15 mouse cellular contexts compared by ENCODE assay signal in genomic region chr13:47151060-47151459, GRCm38 (mm10). TPM values are rescaled to one million over a fixed set of nuclear protein-coding genes. Genes with fewer than 3 reads are reported as not detected.
A peak's percentile ranks its signal among the peaks of the same experiment; 100 is the strongest.
DNase-seq lines count a peak whose midpoint lies in the region; ATAC-seq and TF ChIP-seq lines count a peak whose summit lies in the region.
"Had no signal": no experiment of that assay in that cellular context is flagged by ENCODE, and none has a peak within 500 bp of the region (broad histone marks: within the 10 kb centered on the region; RNA-seq: fewer than 3 reads in every experiment).

No protein-coding gene starts in this region.

- peak; percentile 31 to 33 for DNase-seq in frontal cortex, adult 2 months (ENCODE audit: extremely low spot score in 1 of 2, low spot score in 1 of 2)
- DNase-seq in frontal cortex, postnatal 25 days (ENCODE audit: low spot score in 2 of 2), result no peak
- peak; percentile 40 to 46 for DNase-seq in left cerebral cortex, postnatal 14 days (ENCODE audit: low spot score in 2 of 2)
- DNase-seq in left cerebral cortex, postnatal 4 days, result no peak
- peak; percentile 29 to 32 for DNase-seq in layer of hippocampus, adult 2 months (ENCODE audit: low spot score in 2 of 2)
- DNase-seq in lung, postnatal 4 days, result peak; percentile 43 to 81
- no peak for DNase-seq in thymus, postnatal 10 days (ENCODE audit: low spot score in 2 of 2)
- DNase-seq: adrenal gland, postnatal 36 days; cerebellum, adult 8-10 months; kidney, postnatal 10 days; midbrain, embryonic 14.5 days; thymus, postnatal 14 days had no signal

- no peaks in the 10 kb centered on the region for H3K27me3 ChIP-seq in hindbrain, embryonic 16.5 days (replicated peaks; ENCODE audit: control insufficient read depth, insufficient read depth, low read length)
- H3K27me3 ChIP-seq: liver, embryonic 15.5 days; neural tube, embryonic 12.5 days had no signal

- H3K27ac ChIP-seq in layer of hippocampus, adult 2 months, result no peak overlapping the region
- no peak overlapping the region for H3K27ac ChIP-seq in hindbrain, embryonic 16.5 days (ENCODE audit: low read depth, low read length)
- H3K27ac ChIP-seq: neural tube, embryonic 12.5 days had no signal

- TF ChIP-seq CTCF in layer of hippocampus, adult 2 months (conservative IDR thresholded peaks at IDR 0.05), result no peak

- intact Hi-C loops in left cerebral cortex, postnatal 14 days (cut with DNase I), result loop anchor here (10.0 kb wide), 1 partner anchor 1314 kb away; no protein-coding TSS in a partner anchor
- intact Hi-C loops in left cerebral cortex, postnatal 4 days (cut with DNase I), result no loop called here

- H3K4me2 ChIP-seq in hindbrain, embryonic 16.5 days (ENCODE audit: low read length), result no peak overlapping the region
- H3K4me2 ChIP-seq: liver, embryonic 15.5 days; neural tube, embryonic 12.5 days had no signal

- ATAC-seq in hindbrain, embryonic 16.5 days, result no peak

- no peaks in the 10 kb centered on the region for H3K36me3 ChIP-seq in hindbrain, embryonic 16.5 days (ENCODE audit: control insufficient read depth, insufficient read depth, low read length)
- H3K36me3 ChIP-seq: liver, embryonic 15.5 days; neural tube, embryonic 12.5 days had no signal

- H3K9ac ChIP-seq in hindbrain, embryonic 16.5 days (ENCODE audit: low read depth, low read length), result no peak overlapping the region
- H3K9ac ChIP-seq: liver, embryonic 15.5 days; neural tube, embryonic 12.5 days had no signal

- 95% methylated on average over 14 of the region's 14 CpGs for WGBS in hindbrain, embryonic 16.5 days

- no peaks in the 10 kb centered on the region for H3K9me3 ChIP-seq in hindbrain, embryonic 16.5 days (ENCODE audit: control insufficient read depth, low read length)
- H3K9me3 ChIP-seq: liver, embryonic 15.5 days; neural tube, embryonic 12.5 days had no signal

- H3K4me3 ChIP-seq in layer of hippocampus, adult 2 months, result no peak overlapping the region
- H3K4me3 ChIP-seq in hindbrain, embryonic 16.5 days (ENCODE audit: low read length), result no peak overlapping the region
- H3K4me3 ChIP-seq: liver, embryonic 15.5 days; neural tube, embryonic 12.5 days had no signal

- no peaks in the 10 kb centered on the region for H3K4me1 ChIP-seq in hindbrain, embryonic 16.5 days (ENCODE audit: control insufficient read depth, insufficient read depth, low read depth, low read length)
- H3K4me1 ChIP-seq: neural tube, embryonic 12.5 days had no signal

RNA-seq across cellular contexts. Expression of gene Rnf144b, which starts 28.6 kb away (rescaled TPM):
- polyA plus RNA-seq in frontal cortex, adult 2 months (2012; rRNA removed), result 9.1 and 9.7 TPM in 2 replicates
- 10 to 100 TPM; 18.7 to 21.5 TPM for total RNA-seq in left cerebral cortex, postnatal 14 days (2021)
- 1 to 10 TPM; 6.3 to 6.5 TPM for total RNA-seq in left cerebral cortex, postnatal 4 days (2021)
- 10 to 100 TPM; 11.4 to 11.6 TPM for total RNA-seq in layer of hippocampus, adult 2 months (2021)
- polyA plus RNA-seq in hindbrain, embryonic 16.5 days (2015; fragmentation: Nextera tagmentation; extraction: Ambion mirVana), result 0.81 and 1.1 TPM in 2 replicates

RNA-seq across cellular contexts. Expression of gene Dek, which starts 45.1 kb away (rescaled TPM):
- polyA plus RNA-seq in frontal cortex, adult 2 months (2012; rRNA removed), result 31.1 and 44.5 TPM in 2 replicates
- 10 to 100 TPM; 48.1 to 51.7 TPM for total RNA-seq in left cerebral cortex, postnatal 14 days (2021)
- total RNA-seq in left cerebral cortex, postnatal 4 days (2021), result 10 to 100 TPM; 60.4 to 65.4 TPM
- total RNA-seq in layer of hippocampus, adult 2 months (2021), result 10 to 100 TPM; 48.3 to 50.0 TPM
- polyA plus RNA-seq in hindbrain, embryonic 16.5 days (2015; fragmentation: Nextera tagmentation; extraction: Ambion mirVana), result 99.1 and 101 TPM in 2 replicates

Comparison
In these comparisons a context has a peak if more than half of its experiments do, and no peak if none do; other contexts are left out.
1. DNase-seq: peak in frontal cortex, adult 2 months (2 of 2), left cerebral cortex, postnatal 14 days (2 of 2), layer of hippocampus, adult 2 months (2 of 2) and lung, postnatal 4 days (2 of 2); none in frontal cortex, postnatal 25 days (0 of 2), left cerebral cortex, postnatal 4 days (single experiment) and thymus, postnatal 10 days (0 of 2).